Mouse (Mus musculus): ENCODE data around the gene Skint7.
"Not testable (repeated sequence)": the region's sequence is repeated elsewhere in the genome, so short reads cannot be mapped to it uniquely, and the experiment has no call there.

DNA sequence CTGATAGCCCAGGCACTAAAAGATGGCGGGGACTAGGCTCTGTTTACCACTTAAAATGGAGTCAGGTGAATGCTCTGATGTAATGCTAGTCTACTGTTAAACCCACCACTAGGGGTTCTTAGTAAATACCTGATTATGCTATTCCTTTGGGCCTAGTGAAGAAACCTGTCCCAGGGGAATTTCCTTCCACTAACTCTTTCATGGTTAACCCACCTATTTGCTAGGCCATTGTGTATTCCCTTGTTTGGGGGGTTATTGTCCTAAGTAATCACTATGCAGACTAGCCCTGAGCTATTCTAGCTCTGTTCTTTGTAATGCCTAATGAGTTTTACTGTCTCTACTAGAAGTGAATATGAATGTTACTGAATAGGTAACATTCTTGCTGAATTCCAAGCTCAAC is 9.5 kb upstream of the Skint7 start:
- not testable (repeated sequence) for TF ChIP-seq ZNF384 (IDR thresholded peaks at IDR 0.05; ENCODE audit: low read depth, low read length); MAFK (IDR thresholded peaks at IDR 0.05; ENCODE audit: insufficient read depth, low read depth, low read length); CHD2 (IDR thresholded peaks at IDR 0.05; ENCODE audit: low read depth, low read length); HCFC1 (IDR thresholded peaks at IDR 0.05; ENCODE audit: borderline replicate concordance, insufficient read depth, low read length); ZC3H11A (IDR thresholded peaks at IDR 0.05; ENCODE audit: borderline replicate concordance, low read depth, low read length)

Data from ES-E14 (cell line).